Mouse (Mus musculus): ENCODE data around the gene Dpp8.
"Not testable (repeated sequence)": the region's sequence is repeated elsewhere in the genome, so short reads cannot be mapped to it uniquely, and the experiment has no call there.

Dpp8 gene

GRCm38 (mm10) chr9:65021887-65022579, 10.2 kb upstream of the Dpp8 start:
- no peak for DNase-seq (ENCODE audit: low read depth, low spot score)

DNA sequence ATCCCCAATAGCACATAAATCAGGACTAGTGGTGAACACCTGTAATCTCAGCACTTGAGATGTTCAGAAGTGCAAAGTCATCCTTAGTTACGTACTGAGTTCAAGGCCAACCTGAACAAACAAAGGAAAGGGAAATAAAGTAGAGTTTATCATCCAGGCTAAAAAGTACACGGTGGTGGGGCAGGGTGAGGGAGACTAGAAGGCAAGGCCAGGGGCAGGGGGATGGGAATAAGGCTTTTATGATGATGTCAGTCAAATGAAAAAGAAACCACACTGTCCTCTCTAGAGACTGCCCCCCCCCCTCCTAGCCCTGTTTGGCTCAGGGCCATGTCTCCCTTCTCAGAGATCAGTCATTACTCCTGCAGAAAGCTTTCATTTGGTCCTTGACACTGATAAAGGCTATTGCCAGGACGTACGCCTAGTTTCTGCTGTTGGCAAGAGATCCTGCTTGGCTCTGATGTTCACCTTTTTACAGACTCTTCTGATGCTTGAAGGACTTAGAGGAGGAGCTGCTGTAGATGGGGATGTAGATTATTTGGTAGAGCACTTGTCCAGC, 9.6 kb upstream of the Dpp8 start:
- DNase-seq (ENCODE audit: low read depth, low spot score): peak; percentile 72

- DNase-seq (ENCODE audit: low read depth, low spot score): no peak
Observed at GRCm38 (mm10) chr9:65023447-65023846, 8.8 kb upstream of the Dpp8 start.

DNA sequence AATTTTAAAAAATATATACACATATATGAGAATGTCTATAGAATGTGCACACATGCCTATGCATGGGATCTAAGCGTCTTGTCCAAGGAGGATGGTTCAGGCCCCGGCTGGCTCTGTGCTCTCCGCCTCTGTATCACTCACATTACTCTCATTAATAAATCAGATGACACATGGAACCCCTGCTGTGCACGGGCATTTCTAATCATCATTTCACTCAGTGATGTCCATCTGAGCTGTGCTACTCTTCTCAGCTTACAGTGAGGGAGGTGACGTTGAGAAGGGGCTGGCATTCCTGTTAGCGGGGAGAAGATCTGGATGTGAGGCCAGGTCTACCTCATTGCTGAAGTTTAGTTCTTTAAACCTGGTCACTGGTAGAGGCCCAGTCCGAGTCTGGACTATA, 5.0 kb upstream of the Dpp8 start:
- DNase-seq (ENCODE audit: low read depth, low spot score): no peak

- no peak for DNase-seq (ENCODE audit: low read depth, low spot score)
Observed at GRCm38 (mm10) chr9:65028313-65028712, 3.9 kb upstream of the Dpp8 start.

GRCm38 (mm10) chr9:65031355-65031754, 859 bp upstream of the Dpp8 start:
- peak; percentile 35 for DNase-seq (ENCODE audit: low read depth, low spot score)

GRCm38 (mm10) chr9:65031894-65032268, 333 bp upstream of the Dpp8 start:
- DNase-seq (ENCODE audit: low read depth, low spot score): no peak

GRCm38 (mm10) chr9:65036456-65036855, 4.2 kb downstream of the Dpp8 start:
- no peak for DNase-seq (ENCODE audit: low read depth, low spot score)

DNA sequence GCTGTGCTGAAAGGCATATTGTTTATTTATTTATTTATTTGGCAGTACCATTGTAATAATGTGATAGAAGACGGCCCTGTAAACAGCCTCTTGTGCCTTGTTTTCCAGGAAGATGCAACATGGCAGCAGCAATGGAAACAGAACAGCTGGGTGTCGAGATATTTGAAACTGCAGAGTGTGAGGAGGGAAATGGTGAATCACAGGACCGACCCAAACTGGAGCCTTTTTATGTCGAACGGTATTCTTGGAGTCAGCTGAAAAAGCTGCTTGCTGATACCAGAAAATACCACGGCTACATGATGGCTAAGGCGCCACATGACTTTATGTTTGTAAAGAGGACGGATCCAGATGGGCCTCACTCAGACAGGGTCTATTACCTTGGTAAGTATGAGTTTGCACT, 4.6 kb downstream of the Dpp8 start:
- DNase-seq (ENCODE audit: low read depth, low spot score): no peak

DNA sequence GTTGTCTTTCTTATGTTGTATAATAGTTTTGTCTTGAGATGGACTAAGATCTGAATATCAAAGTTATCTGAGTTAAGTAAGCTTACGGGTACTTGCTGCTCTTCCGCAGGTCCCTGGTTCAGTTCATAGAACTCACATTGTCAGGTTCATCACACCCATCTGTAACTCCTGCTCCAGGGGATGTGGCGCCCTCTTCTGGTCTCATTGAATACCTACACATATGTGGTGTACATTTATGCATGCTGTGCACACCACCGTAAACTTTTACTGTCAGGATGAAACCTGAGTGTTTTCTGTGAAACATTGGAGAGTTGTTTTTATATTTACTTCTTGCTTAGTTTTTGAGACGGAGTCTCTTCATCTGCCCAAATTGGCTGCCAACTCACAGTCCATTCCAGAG, 9.2 kb downstream of the Dpp8 start:
- peak; percentile 70 for DNase-seq (ENCODE audit: low read depth, low spot score)

DNA sequence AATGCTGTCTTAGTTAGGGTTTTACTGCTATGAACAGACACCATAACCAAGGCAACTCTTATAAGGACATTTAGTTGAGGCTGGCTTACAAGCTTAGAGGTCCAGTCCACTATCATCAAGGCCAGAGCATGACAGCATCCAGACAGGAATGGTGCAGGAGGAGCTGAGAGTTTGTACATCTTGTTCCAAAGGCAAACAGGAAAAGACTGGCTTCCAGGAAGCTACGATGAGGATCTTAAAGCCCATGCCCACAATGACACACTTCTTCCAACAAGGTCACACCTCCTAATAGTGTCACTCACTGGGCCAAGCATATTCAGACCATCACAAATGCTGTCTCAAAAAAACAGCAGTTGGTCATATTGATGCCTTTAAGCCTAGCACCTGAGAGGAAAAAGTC, 14.8 kb downstream of the Dpp8 start:
- DNase-seq (ENCODE audit: low read depth, low spot score): no peak

GRCm38 (mm10) chr9:65049422-65049821, 17.2 kb downstream of the Dpp8 start:
- no peak for DNase-seq (ENCODE audit: low read depth, low spot score)

DNA sequence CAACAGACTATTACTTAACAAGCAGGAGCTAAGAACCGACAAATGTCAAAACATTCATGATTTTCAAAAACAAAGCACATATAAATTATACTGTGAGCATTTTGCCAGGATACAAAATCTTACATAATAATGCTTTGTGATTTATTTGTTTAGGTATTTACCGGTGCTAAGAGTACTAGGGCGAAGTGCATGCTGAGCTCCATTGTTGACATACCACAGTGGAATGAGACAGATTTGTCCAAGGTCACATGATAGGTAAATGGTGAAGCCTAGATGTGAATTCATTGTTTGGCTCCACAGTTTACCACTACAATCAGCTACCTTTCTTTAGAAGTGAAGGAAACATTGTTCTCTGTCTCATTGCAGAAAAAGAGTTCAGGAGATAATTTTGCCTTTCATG, 18.8 kb downstream of the Dpp8 start:
- DNase-seq (ENCODE audit: low read depth, low spot score): no peak

- no peak for DNase-seq (ENCODE audit: low read depth, low spot score)
Observed at GRCm38 (mm10) chr9:65064251-65064650, 32.0 kb downstream of the Dpp8 start.

DNA sequence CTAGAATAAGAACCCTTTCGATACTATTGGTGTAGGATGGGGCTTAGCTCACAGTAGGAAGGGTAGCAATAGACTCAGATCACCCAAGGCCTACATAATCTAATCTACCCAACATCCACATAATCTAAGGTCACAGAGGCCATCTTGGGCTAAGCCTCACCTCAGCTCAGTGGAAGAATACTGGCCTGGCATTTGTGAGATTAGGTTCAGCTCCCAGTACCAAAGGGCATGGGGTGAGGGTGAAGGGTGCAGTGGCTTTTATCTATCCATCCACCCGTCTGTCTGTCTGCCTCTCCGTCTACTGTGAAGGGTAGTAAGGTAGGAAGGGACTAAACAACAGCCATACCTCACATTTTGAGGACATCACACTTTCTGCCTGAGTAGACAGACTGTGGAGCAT, 38.4 kb downstream of the Dpp8 start:
- no peak for DNase-seq (ENCODE audit: low read depth, low spot score)

DNA sequence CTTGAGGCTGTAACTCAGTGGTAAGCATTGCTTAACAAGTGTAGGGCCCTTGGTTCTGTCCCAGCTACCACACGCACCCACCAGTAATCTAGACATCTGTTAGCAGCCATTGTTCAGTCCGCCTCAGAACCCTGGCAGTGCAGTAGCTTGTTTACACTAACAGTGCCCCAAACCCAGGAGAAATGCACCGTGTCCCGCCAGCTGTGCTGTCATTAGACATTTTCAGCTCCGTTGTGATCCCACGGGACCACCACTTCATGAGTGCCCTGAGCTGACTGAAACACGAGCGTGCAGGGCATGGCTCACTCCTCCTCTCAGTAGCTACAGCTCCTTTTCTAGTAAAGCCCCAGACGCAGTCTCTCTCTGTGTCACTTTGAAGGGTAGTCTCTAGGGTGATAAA, 41.3 kb downstream of the Dpp8 start:
- DNase-seq (ENCODE audit: low read depth, low spot score): no peak

GRCm38 (mm10) chr9:65074251-65074650, 42.0 kb downstream of the Dpp8 start:
- DNase-seq (ENCODE audit: low read depth, low spot score): no peak

DNA sequence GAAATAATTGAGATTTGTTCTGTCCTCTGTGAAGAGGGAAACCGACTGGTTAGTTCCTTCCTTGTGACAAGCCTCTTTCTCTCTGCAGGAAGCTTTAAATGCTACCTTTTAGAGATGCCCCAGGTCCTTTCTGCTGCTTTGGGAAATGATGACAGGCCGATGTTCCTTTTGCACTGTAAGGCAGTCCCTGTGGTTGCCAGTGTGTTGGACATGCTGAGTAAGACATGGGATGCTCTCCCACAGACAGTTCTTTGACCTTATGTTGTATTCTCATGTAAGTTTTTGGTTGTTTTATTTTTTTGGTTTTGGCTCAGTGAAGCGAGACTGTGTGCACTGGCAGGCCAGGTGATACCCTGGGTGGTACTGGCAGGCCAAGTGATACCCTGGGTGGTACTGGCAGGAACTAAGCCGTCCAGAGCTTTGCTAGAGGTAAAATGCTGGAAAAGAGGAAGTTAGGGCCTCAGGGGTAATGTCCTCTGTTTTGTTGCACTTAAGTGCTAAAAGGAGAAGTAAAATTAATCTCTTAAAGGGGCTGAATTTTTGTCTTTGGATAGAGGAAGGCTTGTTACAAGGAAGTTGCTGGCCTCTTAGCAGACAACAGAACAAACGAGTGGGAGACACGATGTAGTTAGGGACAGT, 42.8 kb downstream of the Dpp8 start:
- no peak for DNase-seq (ENCODE audit: low read depth, low spot score)

DNA sequence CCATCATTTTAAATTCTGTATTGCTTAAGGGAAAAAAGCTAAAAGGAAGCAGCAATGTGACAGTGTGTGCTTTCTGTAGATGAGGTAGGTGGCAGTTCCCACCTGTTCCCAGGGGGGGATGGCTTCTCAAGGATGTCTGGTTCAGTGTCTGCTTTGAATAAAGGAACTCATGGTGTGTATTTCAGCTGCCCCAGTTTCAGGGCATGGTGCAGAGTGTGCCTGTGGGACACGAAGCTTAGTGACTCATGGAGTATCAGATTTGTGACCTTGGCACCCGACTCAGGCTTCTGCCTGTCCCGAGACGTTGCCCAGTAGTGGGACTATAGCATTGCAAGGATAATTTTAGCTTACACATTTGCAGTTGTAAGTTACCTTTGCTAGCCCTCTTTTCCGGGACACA, 45.3 kb downstream of the Dpp8 start:
- no peak for DNase-seq (ENCODE audit: low read depth, low spot score)

DNA sequence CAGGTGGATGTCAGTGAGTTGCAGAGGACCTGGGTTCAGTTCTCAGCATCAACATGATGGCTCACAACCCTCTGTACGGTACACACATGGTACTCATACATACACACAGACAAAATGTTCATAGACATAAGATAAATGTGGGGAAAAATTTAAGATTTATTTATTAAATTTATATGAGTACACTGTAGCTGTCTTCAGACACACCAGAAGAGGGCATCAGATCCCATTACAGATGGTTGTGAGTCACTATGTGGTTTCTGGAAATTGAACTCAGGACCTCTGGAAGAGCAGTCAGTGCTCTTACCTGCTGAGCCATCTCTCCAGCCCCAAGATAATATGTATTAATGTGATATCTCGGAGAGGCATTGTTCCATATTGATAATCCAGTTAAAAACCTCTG, 47.9 kb downstream of the Dpp8 start:
- not testable (repeated sequence) for DNase-seq (ENCODE audit: low read depth, low spot score)

DNA sequence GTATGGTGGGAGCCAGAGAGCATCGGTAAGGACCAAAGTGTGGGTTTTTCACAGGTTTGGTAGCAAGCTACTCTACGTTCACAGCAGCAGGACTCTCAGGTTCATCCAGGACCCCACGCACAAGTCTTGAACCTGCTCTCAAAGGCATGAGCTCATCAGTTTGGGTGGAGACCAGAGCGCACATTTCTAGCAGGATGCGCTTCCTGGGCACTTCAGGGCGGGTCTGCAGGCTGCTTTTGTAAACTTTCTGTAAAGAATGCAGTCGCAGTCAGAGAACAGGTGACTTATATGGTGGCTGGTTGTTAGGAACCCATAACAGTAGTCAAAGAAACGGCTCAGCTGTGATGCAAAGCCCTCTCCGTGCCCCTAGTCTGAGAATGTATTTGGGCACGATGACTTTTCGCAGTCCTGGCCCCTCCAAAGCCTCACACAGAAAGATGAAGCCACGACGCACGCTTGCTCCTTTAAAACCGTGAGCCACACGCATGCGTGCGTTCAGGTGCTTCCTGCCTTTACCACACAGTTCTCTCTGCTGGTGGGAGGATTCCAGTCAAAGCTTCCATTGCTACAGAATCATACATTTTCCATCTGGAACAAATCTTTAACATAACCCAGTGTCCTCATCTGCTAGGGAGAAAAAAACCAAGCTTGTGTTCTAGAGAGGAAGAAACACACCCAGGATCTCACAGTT, 51.0 kb downstream of the Dpp8 start:
- peak; percentile 66 for DNase-seq (ENCODE audit: low read depth, low spot score)

GRCm38 (mm10) chr9:65084198-65084807, 52.1 kb downstream of the Dpp8 start:
- no peak for DNase-seq (ENCODE audit: low read depth, low spot score)

Data from ES-CJ7 (cell line).